Mouse (Mus musculus) CH12.LX (cell line): ENCODE results near the gene Chrnd. TPM values are rescaled to one million over a fixed set of nuclear protein-coding genes. Genes with fewer than 3 reads are reported as not detected.
A peak's percentile ranks its signal among the peaks of the same experiment; 100 is the strongest.

ENCODE experiments used
- DNase-seq: peaks from one replicate; pipeline ENCODE4 v3.0.0-alpha.2; 2013; ENCODE audit errors: extremely low read depth
- H3K27ac ChIP-seq: 2 replicates; pipeline ENCODE4 v1.5.1; 2012; ENCODE audit warnings: low read depth, mild to moderate bottlenecking, control low read depth, moderate library complexity; ENCODE audit not compliant: insufficient read depth
- H3K27me3 ChIP-seq: replicated peaks from 2 replicates; pipeline ENCODE3; 2012; ENCODE audit warnings: inconsistent platforms
- H3K36me3 ChIP-seq, 2 experiments: replicated peaks in 1 of 2; 2 replicates each; pipeline versions ENCODE3 to v1.6.1; 2012; ENCODE audit warnings: inconsistent platforms in 1 of 2, low read length in 1 of 2, mild to moderate bottlenecking in 1 of 2, mixed read lengths in 1 of 2, moderate library complexity in 1 of 2; ENCODE audit not compliant: control insufficient read depth in 1 of 2, insufficient read depth in 1 of 2
- H3K4me1 ChIP-seq, 2 experiments: 2 replicates each; pipeline ENCODE4 v1.6.1; 2012; ENCODE audit warnings: inconsistent platforms in 1 of 2, moderate library complexity in 1 of 2; ENCODE audit not compliant: insufficient read depth in 2 of 2, control insufficient read depth in 1 of 2
- H3K4me2 ChIP-seq: 2 replicates; pipeline ENCODE4 v1.6.1; 2012; ENCODE audit warnings: low read depth, mild to moderate bottlenecking, control low read depth; ENCODE audit not compliant: poor library complexity, insufficient read depth, severe bottlenecking
- H3K4me3 ChIP-seq, 3 experiments: fragments of 150-350 bp in 1 of 3; sonication (generic) in 1 of 3; replicated peaks in 1 of 3; 2 replicates each; pipeline versions ENCODE3 to v1.5.1; 2011 to 2012; ENCODE audit warnings: low read depth in 2 of 3, low read length in 2 of 3, mild to moderate bottlenecking in 2 of 3, moderate library complexity in 2 of 3, control low read depth in 1 of 3, improper control_type of control experiment in 1 of 3, inconsistent platforms in 1 of 3, mixed read lengths in 1 of 3; ENCODE audit not compliant: poor library complexity in 1 of 3
- H3K79me2 ChIP-seq: replicated peaks from 2 replicates; pipeline ENCODE4 v1.6.1; 2012; ENCODE audit warnings: mild to moderate bottlenecking, moderate library complexity; ENCODE audit not compliant: control insufficient read depth, poor library complexity, insufficient read depth, severe bottlenecking; ENCODE audit errors: extremely low read depth
- H3K9ac ChIP-seq: 2 replicates; pipeline ENCODE4 v1.6.1; 2012; ENCODE audit warnings: low read depth, mild to moderate bottlenecking, control low read depth, moderate library complexity; ENCODE audit not compliant: insufficient read depth
- H3K9me3 ChIP-seq: replicated peaks from 2 replicates; pipeline ENCODE3; 2012; ENCODE audit warnings: low read length, inconsistent platforms, mixed read lengths
- CHD1 ChIP-seq: IDR thresholded peaks from 2 replicates; pipeline ENCODE4 v1.6.1; 2012; ENCODE audit warnings: low read depth, low read length, improper control_type of control experiment, inconsistent platforms
- CTCF ChIP-seq, 2 experiments: IDR thresholded peaks in 1 of 2; conservative IDR thresholded peaks in 1 of 2; 2 replicates each; pipeline ENCODE4 v1.5.1; 2011 to 2012; ENCODE audit warnings: low read depth in 2 of 2, low read length in 2 of 2, improper control_type of control experiment in 1 of 2, inconsistent platforms in 1 of 2, mild to moderate bottlenecking in 1 of 2, moderate library complexity in 1 of 2
- EP300 ChIP-seq: IDR thresholded peaks from 2 replicates; pipeline ENCODE4 v1.6.1; 2011; ENCODE audit warnings: low read length, improper control_type of control experiment
- GABPA ChIP-seq: IDR thresholded peaks from 2 replicates; pipeline ENCODE4 v1.6.1; 2012; ENCODE audit warnings: low read depth, low read length, improper control_type of control experiment, inconsistent platforms; ENCODE audit not compliant: insufficient replicate concordance
- IRF4 ChIP-seq: IDR thresholded peaks from 2 replicates; pipeline ENCODE4 v1.6.1; 2014; ENCODE audit warnings: low read depth, mild to moderate bottlenecking, inconsistent platforms, low read length, improper control_type of control experiment
- JUND ChIP-seq: conservative IDR thresholded peaks from 2 replicates; pipeline ENCODE4 v1.6.1; 2011; ENCODE audit warnings: low read depth, low read length, improper control_type of control experiment
- KAT2A ChIP-seq: IDR thresholded peaks from 2 replicates; pipeline ENCODE4 v1.6.1; 2012; ENCODE audit warnings: low read length, improper control_type of control experiment, inconsistent platforms; ENCODE audit not compliant: insufficient replicate concordance
- MAX ChIP-seq: IDR thresholded peaks from 2 replicates; pipeline ENCODE4 v1.6.1; 2011; ENCODE audit warnings: low read length, improper control_type of control experiment
- MAZ ChIP-seq: IDR thresholded peaks from 2 replicates; pipeline ENCODE4 v1.6.1; 2012; ENCODE audit warnings: low read depth, mild to moderate bottlenecking, inconsistent platforms, low read length, improper control_type of control experiment, moderate library complexity
- MXI1 ChIP-seq: IDR thresholded peaks from 2 replicates; pipeline ENCODE4 v1.6.1; 2011; ENCODE audit warnings: mild to moderate bottlenecking, low read depth, low read length, improper control_type of control experiment
- MYC ChIP-seq: IDR thresholded peaks from 2 replicates; pipeline ENCODE4 v1.6.1; 2011; ENCODE audit warnings: low read depth, mild to moderate bottlenecking, improper control_type of control experiment, low read length
- NELFE ChIP-seq: IDR thresholded peaks from 2 replicates; pipeline ENCODE4 v1.6.1; 2011; ENCODE audit warnings: low read depth, low read length, improper control_type of control experiment
- PAX5 ChIP-seq: IDR thresholded peaks from 2 replicates; pipeline ENCODE4 v1.6.1; 2012; ENCODE audit warnings: low read length, inconsistent platforms, mixed read lengths
- POLR2AphosphoS2 ChIP-seq: IDR thresholded peaks from 2 replicates; pipeline ENCODE4 v1.6.1; 2011; ENCODE audit warnings: low read depth, low read length, improper control_type of control experiment
- RAD21 ChIP-seq: IDR thresholded peaks from 2 replicates; pipeline ENCODE4 v1.6.1; 2011; ENCODE audit warnings: low read depth, mild to moderate bottlenecking, low read length, improper control_type of control experiment, moderate library complexity
- RCOR1 ChIP-seq: conservative IDR thresholded peaks from 2 replicates; pipeline ENCODE4 v1.6.1; 2012; ENCODE audit warnings: low read depth, mild to moderate bottlenecking, inconsistent platforms, low read length, improper control_type of control experiment
- SIN3A ChIP-seq: IDR thresholded peaks from 2 replicates; pipeline ENCODE4 v1.6.1; 2012; ENCODE audit warnings: low read length, improper control_type of control experiment, inconsistent platforms
- SMC3 ChIP-seq: IDR thresholded peaks from 2 replicates; pipeline ENCODE4 v1.6.1; 2011; ENCODE audit warnings: low read depth, low read length, improper control_type of control experiment
- TBP ChIP-seq: conservative IDR thresholded peaks from 2 replicates; pipeline ENCODE4 v1.6.1; 2011; ENCODE audit warnings: low read depth, low read length, improper control_type of control experiment
- TCF12 ChIP-seq: IDR thresholded peaks from 2 replicates; pipeline ENCODE4 v1.6.1; 2014; ENCODE audit warnings: low read depth, mild to moderate bottlenecking, inconsistent platforms, low read length, improper control_type of control experiment
- USF2 ChIP-seq: conservative IDR thresholded peaks from 2 replicates; pipeline ENCODE4 v1.6.1; 2011; ENCODE audit warnings: low read depth, low read length, improper control_type of control experiment
- dilution Hi-C: fragments of 300-500 bp; cut with MboI; formaldehyde crosslinking; loops from 2 replicates; pipeline ENCODE4 v1.14.3; 2020; ENCODE audit warnings: low sequenced_read_pairs; ENCODE audit not compliant: extremely low pct_unique_long_range_greater_than_20kb, extremely low pct_ligation_motif_present
- in situ Hi-C: fragments of 300-500 bp; cut with MboI; formaldehyde crosslinking; loops from 3 replicates; pipeline ENCODE4 v1.14.3; 2019; ENCODE audit warnings: low sequenced_read_pairs, low pct_ligation_motif_present, low pct_unique_long_range_greater_than_20kb, mixed read lengths
- polyA plus RNA-seq: library from polyadenylated mRNA; unstranded; fragments of >175 nt; gene quantifications from 2 replicates; pipeline ENCODE4 v1.2.1, GENCODE M21; 2012; ENCODE audit warnings: low read depth; ENCODE audit not compliant: insufficient read length
- total RNA-seq, 2 experiments: library from RNA; depleted of rRNA; stranded (reverse); fragments of 300-350 nt in 1 of 2; fragments of >200 nt in 1 of 2; gene quantifications; 2 replicates each; pipeline ENCODE4 v1.2.3; 2012 to 2014

Chrnd gene
- total and polyA plus RNA-seq, 3 experiments: 0.13 TPM; not detected in 2

- DNase-seq: no peak
- H3K36me3 ChIP-seq: peaks cover 0 to 22% of the 10 kb centered on the region in 2 experiments
- peaks cover 4 to 32% of the 10 kb centered on the region in 2 experiments for H3K4me1 ChIP-seq
- H3K79me2 ChIP-seq: no peaks in the 10 kb centered on the region
- no peak for TF ChIP-seq MXI1
- TF ChIP-seq TBP: no peak
- TF ChIP-seq POLR2AphosphoS2: no peak
- no peak for TF ChIP-seq NELFE
- TF ChIP-seq MAZ: no peak
- no peak for TF ChIP-seq CHD1
- TF ChIP-seq KAT2A: no peak
- no peak for TF ChIP-seq GABPA
- TF ChIP-seq USF2: no peak
- no peak for TF ChIP-seq IRF4
- no peak for TF ChIP-seq SIN3A
- no peak for TF ChIP-seq PAX5
- no peak for TF ChIP-seq RCOR1
- no peak for TF ChIP-seq JUND
- no peak for TF ChIP-seq RAD21
- TF ChIP-seq MAX: no peak
- TF ChIP-seq MYC: no peak
- in situ Hi-C loops (no loop called here), dilution Hi-C loops (no loop called here)
- no peak overlapping the region for H3K4me2 ChIP-seq
- no peak overlapping the region for H3K27ac ChIP-seq
- no peak overlapping the region for H3K9ac ChIP-seq
- no peak overlapping the region for H3K4me3 ChIP-seq
- H3K9me3 ChIP-seq: peaks cover 3% of the 10 kb centered on the region
- no peaks in the 10 kb centered on the region for H3K27me3 ChIP-seq
Measured at GRCm38 (mm10) chr1:87205502-87205901, 15.1 kb downstream of the Chrnd start.

- H3K4me2 ChIP-seq: 0 out of 2 replicates have a peak overlapping the region, but pooled peaks have one; percentile 5
- H3K27me3 ChIP-seq: no peaks in the 10 kb centered on the region
- peaks cover 3% of the 10 kb centered on the region for H3K9me3 ChIP-seq
- no peak for DNase-seq
- H3K4me3 ChIP-seq: no peak overlapping the region
- no peak overlapping the region for H3K9ac ChIP-seq
- no peak overlapping the region for H3K27ac ChIP-seq
- in situ Hi-C loops: no loop called here
- peaks cover 0 to 22% of the 10 kb centered on the region in 2 experiments for H3K36me3 ChIP-seq
- TF ChIP-seq JUND (no peak), TCF12 (no peak), POLR2AphosphoS2 (no peak), CTCF (conservative IDR thresholded peaks at IDR 0.05 in 1 of 2, IDR thresholded peaks at IDR 0.05 in 1 of 2; ENCODE audit: low read depth in 2 of 2, low read length in 2 of 2) (peak in 1 of 2 experiments; percentile 58; a peak in 2 of 4 replicates), SMC3 (peak; percentile 38), EP300 (no peak)
- TF ChIP-seq, all 38 proteins: peak for 2
- dilution Hi-C loops: no loop called here
- Histone ChIP-seq H3K79me2 (no peaks in the 10 kb centered on the region), H3K4me1 (peaks cover 8 to 33% of the 10 kb centered on the region in 2 experiments)
Measured at GRCm38 (mm10) chr1:87206339-87206738, 15.9 kb downstream of the Chrnd start.
